Mouse (Mus musculus) small intestine, adult 2 months (tissue): Measurements from ENCODE around the gene Gm42742.

Source experiments
- CTCF ChIP-seq: fragments of 200-500 bp; IDR thresholded peaks from 2 replicates; pipeline ENCODE4 v1.5.1; 2012; ENCODE audit warnings: low read depth, mild to moderate bottlenecking, control low read depth, inconsistent platforms, low read length, moderate library complexity, mixed read lengths; ENCODE audit not compliant: insufficient replicate concordance, insufficient read length; ENCODE audit errors: extremely low read depth
- POLR2A ChIP-seq: fragments of 200-500 bp; IDR thresholded peaks from 2 replicates; pipeline ENCODE4 v1.6.1; 2012; ENCODE audit warnings: low read depth, mild to moderate bottlenecking, control low read depth, inconsistent platforms, low read length, moderate library complexity

DNA sequence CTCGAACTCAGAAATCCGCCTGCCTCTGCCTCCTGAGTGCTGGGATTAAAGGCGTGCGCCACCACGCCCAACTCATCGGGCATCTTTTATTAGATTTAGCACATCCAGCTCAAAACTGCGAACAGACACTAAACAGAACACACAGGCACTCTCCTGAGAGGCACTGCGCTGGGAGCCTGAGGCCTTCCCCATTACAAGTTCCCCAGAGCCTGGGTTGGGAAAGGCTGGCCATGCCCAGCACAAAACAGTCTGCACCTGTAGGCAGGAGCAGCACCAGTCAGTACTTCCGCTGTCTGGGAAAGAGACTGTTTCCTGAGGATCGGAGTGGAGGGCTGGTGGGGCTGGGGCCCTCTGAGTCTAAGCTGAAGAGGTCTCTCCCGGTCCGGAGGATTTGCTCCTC, 5.9 kb downstream of the Gm42742 start:
- TF ChIP-seq CTCF = no peak
- TF ChIP-seq POLR2A = no peak
